In genomic region chr7:83914566-83914965, GRCm38 (mm10) we compare ENCODE assay signal across 8 mouse cellular contexts. TPM values are rescaled to one million over a fixed set of nuclear protein-coding genes. Genes with fewer than 3 reads are reported as not detected.
DNase-seq lines count a peak whose midpoint lies in the region; ATAC-seq lines count a peak whose summit lies in the region.

No protein-coding gene starts in this region.

- ATAC-seq in intestine, embryonic 14.5 days (replicated peaks; ENCODE audit: low FRiP score, low TSS enrichment, low read depth) = no peak
- no peak for ATAC-seq in intestine, embryonic 15.5 days
- ATAC-seq in inflammation-experienced regulatory T-cells, adult 6 months = peak; percentile 43
- ATAC-seq in limb, embryonic 11.5 days (ENCODE audit: insufficient number of reproducible peaks, low FRiP score, low TSS enrichment, low read depth) = no peak

- H3K9me3 ChIP-seq in intestine, embryonic 14.5 days (ENCODE audit: control insufficient read depth, low read length) = no peaks in the 10 kb centered on the region
- H3K9me3 ChIP-seq in intestine, embryonic 15.5 days = no peaks in the 10 kb centered on the region
- no peaks in the 10 kb centered on the region for H3K9me3 ChIP-seq in limb, embryonic 11.5 days (ENCODE audit: control insufficient read depth, low read length)

- H3K4me3 ChIP-seq in intestine, embryonic 14.5 days (ENCODE audit: low read depth, low read length) = no peak overlapping the region
- no peak overlapping the region for H3K4me3 ChIP-seq in intestine, embryonic 15.5 days (replicated peaks)
- no peak overlapping the region for H3K4me3 ChIP-seq in limb, embryonic 11.5 days (ENCODE audit: low read depth, low read length)

- H3K4me1 ChIP-seq in intestine, embryonic 14.5 days (replicated peaks; ENCODE audit: control insufficient read depth, insufficient read depth, low read length) = no peaks in the 10 kb centered on the region
- H3K4me1 ChIP-seq in intestine, embryonic 15.5 days (replicated peaks) = no peaks in the 10 kb centered on the region
- H3K4me1 ChIP-seq in limb, embryonic 11.5 days (ENCODE audit: control insufficient read depth, insufficient read depth, low read length) = no peaks in the 10 kb centered on the region

- no peak overlapping the region for H3K4me2 ChIP-seq in intestine, embryonic 14.5 days (ENCODE audit: low read length)
- no peak overlapping the region for H3K4me2 ChIP-seq in intestine, embryonic 15.5 days (replicated peaks)
- no peak overlapping the region for H3K4me2 ChIP-seq in limb, embryonic 11.5 days (ENCODE audit: low read depth, severe bottlenecking)

- no peak overlapping the region for H3K27ac ChIP-seq in intestine, embryonic 14.5 days (ENCODE audit: low read depth)
- no peak overlapping the region for H3K27ac ChIP-seq in intestine, embryonic 15.5 days
- no peak overlapping the region for H3K27ac ChIP-seq in limb, embryonic 11.5 days (replicated peaks; ENCODE audit: low read depth, low read length)

- H3K9ac ChIP-seq in intestine, embryonic 14.5 days (ENCODE audit: low read length) = no peak overlapping the region
- no peak overlapping the region for H3K9ac ChIP-seq in intestine, embryonic 15.5 days
- H3K9ac ChIP-seq in limb, embryonic 11.5 days (ENCODE audit: low read length) = no peak overlapping the region

- H3K36me3 ChIP-seq in intestine, embryonic 14.5 days (ENCODE audit: control insufficient read depth, insufficient read depth, low read length) = no peaks in the 10 kb centered on the region
- H3K36me3 ChIP-seq in intestine, embryonic 15.5 days = no peaks in the 10 kb centered on the region
- no peaks in the 10 kb centered on the region for H3K36me3 ChIP-seq in limb, embryonic 11.5 days (ENCODE audit: control insufficient read depth, insufficient read depth, low read length)

- H3K27me3 ChIP-seq in intestine, embryonic 14.5 days (replicated peaks; ENCODE audit: control insufficient read depth, insufficient read depth, low read length) = no peaks in the 10 kb centered on the region
- H3K27me3 ChIP-seq in intestine, embryonic 15.5 days (replicated peaks) = no peaks in the 10 kb centered on the region
- no peaks in the 10 kb centered on the region for H3K27me3 ChIP-seq in limb, embryonic 11.5 days (ENCODE audit: control insufficient read depth, insufficient read depth, low read length)

- peak; percentile 94 for DNase-seq in intestine, embryonic 14.5 days (ENCODE audit: low spot score)
- peak; percentile 75 for DNase-seq in cerebellum, adult 11-12 months
- DNase-seq in forelimb bud, embryonic 11.5 days (ENCODE audit: low read depth, low spot score) = peak; percentile 87
- peak; percentile 92 for DNase-seq in limb, embryonic 11.5 days (ENCODE audit: low spot score)
- peak; percentile 42 to 56 for DNase-seq in natural killer cell, adult 2 months (ENCODE audit: low spot score in 2 of 2)
- DNase-seq in spleen, postnatal 36 days (ENCODE audit: low spot score in 2 of 2) = peak; percentile 57 to 64

- WGBS in intestine, embryonic 14.5 days = 1% methylated on average over 3 of the region's 3 CpGs
- WGBS in intestine, embryonic 15.5 days = 0% methylated on average over 3 of the region's 3 CpGs
- WGBS in limb, embryonic 11.5 days = under 1% methylated on average over 3 of the region's 3 CpGs

RNA-seq across cellular contexts. Expression of gene Mesd, which starts 30.3 kb away (rescaled TPM):
- 84.5 and 96.8 TPM in 2 replicates for polyA plus RNA-seq in intestine, embryonic 14.5 days (2014; fragmentation: Nextera tagmentation; extraction: Ambion mirVana)
- 91.2 and 108 TPM in 2 replicates for polyA plus RNA-seq in intestine, embryonic 15.5 days (2015; fragmentation: Nextera tagmentation; extraction: Ambion mirVana)
- 10 to 100 TPM; 29.1 to 53.3 (median 49.6) TPM for polyA plus RNA-seq in inflammation-experienced regulatory T-cells, adult 6 months (2017; shearing (Covaris generic))
- polyA plus RNA-seq in limb, embryonic 11.5 days (2014; fragmentation: Nextera tagmentation; extraction: Ambion mirVana) = 87.0 and 89.7 TPM in 2 replicates

RNA-seq across cellular contexts. Expression of gene Tlnrd1, which starts 30.5 kb away (rescaled TPM):
- polyA plus RNA-seq in intestine, embryonic 14.5 days (2014; fragmentation: Nextera tagmentation; extraction: Ambion mirVana) = 13.0 and 17.0 TPM in 2 replicates
- polyA plus RNA-seq in intestine, embryonic 15.5 days (2015; fragmentation: Nextera tagmentation; extraction: Ambion mirVana) = 13.6 and 13.7 TPM in 2 replicates
- polyA plus RNA-seq in inflammation-experienced regulatory T-cells, adult 6 months (2017; shearing (Covaris generic)) = 1 to 10 TPM in 1 of 3 experiments, under 1 TPM in 2; 0.71 to 1.1 (median 0.86) TPM
- 22.2 and 27.2 TPM in 2 replicates for polyA plus RNA-seq in limb, embryonic 11.5 days (2014; fragmentation: Nextera tagmentation; extraction: Ambion mirVana)
